Mouse (Mus musculus) layer of hippocampus, adult 18-20 months (tissue): Measurements from ENCODE around the gene C2cd2. TPM values are rescaled to one million over a fixed set of nuclear protein-coding genes. Genes with fewer than 3 reads are reported as not detected.
"Not testable (repeated sequence)": the region's sequence is repeated elsewhere in the genome, so short reads cannot be mapped to it uniquely, and the experiment has no call there.

ENCODE experiments used
- DNase-seq, 2 experiments: peaks; one replicate each; pipeline ENCODE4 v3.0.0; 2022; ENCODE audit warnings: low spot score in 2 of 2
- long read RNA-seq: library from polyadenylated mRNA; stranded (forward); transcript quantifications from one replicate; pipeline ENCODE4 v2.0.0, GENCODE M21; 2021
- total RNA-seq, 2 experiments: library from RNA; stranded (reverse); gene quantifications; 2 replicates each; pipeline ENCODE4 v1.2.3; 2021

C2cd2 gene
- 10 to 100 TPM; 12.0 to 18.5 TPM for total RNA-seq
- long read RNA-seq, full-length matches to known transcripts: 9 of 29 reads
- long read RNA-seq, partial matches to known transcripts: 4 of 29 reads
- long read RNA-seq, other reads (novel, unspliced or antisense): 16 of 29 reads

GRCm38 (mm10) chr16:97962151-97962948 is at the start of gene C2cd2, which contains the start of gene Zbtb21:
TSS of gene C2cd2 (minus strand) at chr16:97962598.
TSS of gene Zbtb21 (minus strand) at chr16:97962622.
- DNase-seq: peak; percentile 97 to 98

DNA sequence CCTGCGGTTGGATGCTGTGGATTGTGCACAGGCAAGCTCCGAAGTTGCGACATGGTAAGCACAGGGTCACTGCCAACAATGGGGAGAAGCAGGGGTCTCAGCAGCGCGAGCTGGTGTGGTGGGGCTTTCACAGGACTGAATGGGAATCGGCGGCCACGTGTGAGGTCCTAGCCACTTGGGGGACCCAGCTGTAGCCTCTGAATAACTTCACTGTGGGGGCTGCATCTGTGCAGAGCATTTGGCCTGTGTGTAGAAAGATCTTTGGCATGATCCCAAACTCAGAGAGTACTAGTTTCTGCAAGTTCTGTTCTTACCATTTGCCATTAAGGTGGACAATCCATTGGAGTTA is 35.0 kb upstream of the C2cd2 start:
- not testable (repeated sequence) for DNase-seq

GRCm38 (mm10) chr16:97996616-97997382 is 34.4 kb upstream of the C2cd2 start, which contains the start of gene B230307C23Rik:
TSS of gene B230307C23Rik (plus strand) at chr16:97997315.
- DNase-seq: peak; percentile 84 to 92

DNA sequence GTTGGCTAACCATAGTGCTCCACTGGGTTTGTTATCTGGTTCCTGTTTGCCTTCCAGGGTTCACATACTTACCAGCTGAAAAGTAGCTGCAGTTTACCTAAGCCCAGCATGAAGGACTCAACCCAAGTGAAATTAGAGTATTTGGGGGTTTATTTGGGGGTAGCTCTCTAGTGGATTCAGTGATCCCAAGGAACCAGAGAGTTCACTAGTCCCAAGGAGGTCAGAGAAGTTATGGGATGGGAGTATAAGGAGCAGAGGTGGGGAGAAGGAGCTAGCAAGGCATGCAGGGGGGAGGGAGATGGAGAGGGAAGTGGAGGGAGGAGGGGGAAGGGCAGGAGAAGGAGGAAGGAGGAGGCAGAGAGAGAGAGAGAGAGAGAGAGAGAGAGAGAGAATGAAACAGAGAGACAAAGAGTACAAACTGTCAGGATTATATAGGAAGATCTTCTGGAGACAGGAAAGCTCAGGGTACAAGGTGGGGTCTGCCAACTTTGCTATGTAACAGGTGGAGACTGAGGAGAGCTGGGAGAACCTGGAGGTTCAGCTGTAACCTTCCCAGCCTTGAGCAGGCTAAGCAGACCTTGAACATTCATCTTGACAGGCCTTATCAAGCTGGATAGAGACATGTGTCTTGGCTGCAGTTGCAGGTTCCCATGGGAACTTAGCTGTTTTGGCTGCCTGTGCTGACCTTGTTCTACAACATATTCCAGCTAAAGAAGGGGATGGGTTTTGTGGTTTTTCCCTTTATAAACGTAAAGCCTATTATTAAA is 33.6 kb upstream of the C2cd2 start:
- peak in 1 of 2 experiments; percentile 26 for DNase-seq

DNA sequence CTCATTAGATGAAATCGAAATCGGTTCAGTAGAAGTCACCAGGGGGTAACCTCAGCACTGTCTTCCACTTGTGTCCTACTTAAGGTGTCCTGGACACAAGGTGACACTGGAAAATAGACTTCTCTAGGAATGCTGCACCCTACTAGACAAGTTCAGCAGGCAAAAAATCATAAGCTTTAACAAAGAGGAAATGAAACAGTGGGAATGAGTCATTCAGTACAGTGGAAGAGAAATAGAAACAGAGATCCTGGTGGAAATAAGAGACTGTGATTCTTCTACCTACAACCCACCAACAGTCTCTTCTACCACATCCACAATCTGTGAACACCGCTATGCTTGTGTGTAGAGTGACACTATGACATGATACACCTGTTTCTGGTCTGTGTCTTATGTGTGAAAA is 30.1 kb upstream of the C2cd2 start:
- DNase-seq: not testable (repeated sequence)

- DNase-seq: no peak
These were observed 29.1 kb upstream of the C2cd2 start for GRCm38 (mm10) chr16:97991517-97991916.

DNA sequence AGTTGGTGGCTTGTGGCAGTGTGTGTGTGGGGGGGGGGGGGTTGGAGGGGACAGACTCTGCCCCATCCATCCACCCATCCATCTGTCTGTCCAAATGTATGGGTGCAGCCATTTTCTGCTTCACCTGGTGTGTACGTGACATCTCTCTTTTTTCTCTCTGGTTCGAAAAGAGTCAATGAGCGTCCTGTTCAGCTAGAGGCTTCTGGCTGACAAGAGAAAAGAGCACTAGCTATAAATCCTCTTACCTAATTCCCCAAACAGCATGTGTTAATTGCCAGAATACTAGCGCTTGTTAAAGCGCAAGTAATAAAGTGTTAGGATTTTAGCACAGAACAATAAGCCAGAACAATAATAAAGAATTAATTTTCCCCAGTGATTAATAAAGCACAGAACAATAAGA is 22.2 kb upstream of the C2cd2 start:
- DNase-seq: no peak

DNA sequence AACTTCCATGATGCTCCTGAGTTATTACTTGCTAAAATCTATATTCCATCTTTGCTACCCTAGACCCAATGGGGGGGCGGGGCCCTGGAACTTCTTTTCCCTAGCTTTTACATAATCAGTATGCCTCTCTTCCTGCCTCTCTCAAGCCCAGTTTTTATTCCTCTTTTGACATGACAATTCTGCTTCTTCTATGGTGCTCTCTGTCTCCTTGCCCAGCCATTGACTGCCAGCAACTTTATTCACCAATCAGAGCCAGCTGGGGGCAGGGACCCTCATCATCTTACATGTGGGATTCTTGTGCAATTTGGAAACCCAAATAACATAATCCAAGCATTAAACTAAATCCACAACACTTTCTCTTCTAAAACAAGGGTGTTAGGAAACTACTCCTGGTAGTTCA is 19.0 kb upstream of the C2cd2 start:
- no peak for DNase-seq

GRCm38 (mm10) chr16:97977722-97978121 is 15.3 kb upstream of the C2cd2 start:
- no peak for DNase-seq

GRCm38 (mm10) chr16:97977277-97977676 is 14.9 kb upstream of the C2cd2 start:
- DNase-seq: no peak

DNA sequence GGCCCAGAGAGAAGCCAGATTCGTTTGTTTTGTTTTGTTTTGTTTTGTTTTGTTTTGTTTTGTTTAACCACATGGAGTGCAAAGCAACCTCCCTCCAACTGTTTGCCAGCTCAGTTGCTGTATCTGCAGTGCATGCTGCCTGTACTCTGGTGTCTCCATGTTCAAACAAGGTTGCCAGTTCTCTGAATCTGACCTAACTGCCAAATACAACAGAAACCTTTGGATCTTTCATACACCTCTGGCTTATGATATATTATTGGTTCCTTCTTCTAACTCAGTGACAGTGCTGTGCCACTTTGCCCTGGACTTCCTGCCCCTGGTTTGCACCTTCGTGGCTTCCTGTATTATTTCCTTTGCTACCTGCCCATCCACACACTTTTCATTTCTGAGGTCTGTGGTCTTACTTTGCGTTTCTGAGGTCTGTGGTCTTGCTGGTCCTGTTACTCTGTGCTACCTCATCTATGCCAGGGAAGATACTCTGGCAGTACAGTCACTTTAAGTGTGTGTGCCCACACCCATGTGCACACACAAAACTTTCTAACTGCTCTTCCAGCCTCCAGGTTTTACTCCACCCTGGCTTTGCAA is 1.6 kb upstream of the C2cd2 start:
- no peak for DNase-seq

- DNase-seq: peak in 1 of 2 experiments; percentile 10
These were observed 832 bp downstream of the C2cd2 start for GRCm38 (mm10) chr16:97961381-97962150.

- DNase-seq: no peak
These were observed 2.0 kb downstream of the C2cd2 start for GRCm38 (mm10) chr16:97960348-97960747.

DNA sequence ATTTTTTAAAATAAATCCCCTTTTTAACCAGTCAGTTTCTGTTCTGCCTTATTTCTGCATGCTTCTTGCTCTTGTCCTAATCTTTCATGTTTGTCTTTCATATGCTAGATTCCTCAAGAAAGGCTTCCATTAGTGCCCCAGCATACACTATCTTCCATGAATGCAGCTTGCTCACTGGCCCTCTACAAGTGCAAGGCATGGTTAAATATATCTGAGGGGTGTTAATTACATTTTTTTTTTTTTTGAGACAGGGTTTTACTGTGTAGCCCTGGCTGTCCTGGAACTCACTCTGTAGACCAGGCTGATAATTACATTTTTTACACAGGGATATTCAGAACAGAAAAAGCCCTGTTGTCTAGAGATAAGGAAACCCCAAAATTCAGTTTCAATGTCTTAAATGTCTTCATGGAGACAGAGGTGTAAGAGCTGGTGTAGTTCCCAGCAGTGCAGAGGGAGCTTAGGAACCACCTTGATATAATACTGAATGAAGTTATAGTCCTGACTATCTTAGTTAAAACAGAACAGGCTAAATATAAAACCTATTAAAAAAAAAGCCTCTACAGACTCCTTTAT is 3.9 kb downstream of the C2cd2 start:
- DNase-seq: no peak

DNA sequence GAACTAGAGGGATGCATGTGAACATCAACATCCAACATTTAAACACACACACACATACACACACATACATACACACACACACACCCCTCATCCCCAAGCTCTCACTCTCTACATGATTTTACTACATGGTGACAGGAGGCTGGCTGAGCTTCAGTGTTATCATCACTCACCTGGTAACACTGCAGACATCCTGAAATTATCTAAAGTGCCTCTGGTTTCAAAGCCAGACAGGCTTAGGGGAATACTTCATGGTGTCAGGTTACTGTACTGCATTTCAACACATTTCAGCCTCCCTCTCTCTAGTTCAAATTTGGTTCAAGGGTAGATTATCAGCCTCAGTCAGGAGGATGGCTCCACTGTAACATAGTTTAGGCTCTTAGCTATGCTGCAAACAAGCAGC is 4.8 kb downstream of the C2cd2 start:
- no peak for DNase-seq

- no peak for DNase-seq
These were observed 6.4 kb downstream of the C2cd2 start for GRCm38 (mm10) chr16:97956011-97956410.

DNA sequence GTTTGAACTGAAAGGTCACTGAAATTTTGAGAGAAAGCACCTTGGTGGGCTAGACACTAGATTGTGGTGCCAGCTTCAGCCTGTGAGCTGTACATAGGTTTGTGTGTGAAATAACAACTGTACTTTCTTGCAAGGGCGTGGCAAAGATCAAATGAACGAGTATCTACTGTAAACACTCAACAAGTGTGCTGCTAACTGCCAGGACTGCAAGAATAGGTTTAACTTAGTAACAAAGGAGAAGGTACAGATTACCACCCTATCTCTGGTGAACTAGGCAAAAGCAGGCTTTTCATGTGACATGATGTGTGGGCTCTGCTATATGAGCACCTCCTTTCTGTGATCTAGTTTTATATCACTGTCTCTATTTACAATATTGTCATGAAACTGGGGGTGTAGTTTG is 9.1 kb downstream of the C2cd2 start:
- DNase-seq: no peak

- DNase-seq: no peak
These were observed 9.6 kb downstream of the C2cd2 start for GRCm38 (mm10) chr16:97952801-97953200.

DNA sequence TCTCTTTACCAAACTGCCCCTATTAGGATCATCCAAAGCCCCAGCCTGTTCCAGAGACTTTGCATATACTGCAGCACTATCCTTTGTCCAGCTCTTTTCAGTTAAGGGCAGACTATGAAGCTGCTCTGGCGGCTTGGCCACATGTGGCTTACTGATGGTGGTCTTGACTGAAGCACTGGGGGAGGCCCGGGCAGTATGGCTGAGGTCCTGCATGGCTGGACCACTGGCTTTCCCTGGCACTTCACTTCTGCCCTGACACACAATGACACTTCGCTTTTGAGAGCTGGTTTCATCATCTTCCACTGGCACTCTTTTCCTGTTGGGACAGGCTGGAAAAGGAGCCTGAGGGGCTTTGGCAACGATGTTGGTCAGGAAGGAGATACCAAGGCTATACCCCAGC is 10.0 kb downstream of the C2cd2 start:
- DNase-seq: no peak

- DNase-seq: no peak
These were observed 12.3 kb downstream of the C2cd2 start for GRCm38 (mm10) chr16:97950061-97950460.
